Mouse (Mus musculus) olfactory bulb, adult 2 months (tissue): ENCODE measurements around the gene Ncbp2.

Experiments used
- CTCF ChIP-seq: fragments of 200-500 bp; IDR thresholded peaks from 2 replicates; pipeline ENCODE4 v1.5.1; 2012; ENCODE audit warnings: low read depth, mild to moderate bottlenecking, low read length, moderate library complexity; ENCODE audit not compliant: insufficient read depth
- POLR2A ChIP-seq: fragments of 200-500 bp; IDR thresholded peaks from 2 replicates; pipeline ENCODE4 v1.6.1; 2012; ENCODE audit warnings: mild to moderate bottlenecking, low read depth, low read length, moderate library complexity; ENCODE audit not compliant: insufficient read depth

DNA sequence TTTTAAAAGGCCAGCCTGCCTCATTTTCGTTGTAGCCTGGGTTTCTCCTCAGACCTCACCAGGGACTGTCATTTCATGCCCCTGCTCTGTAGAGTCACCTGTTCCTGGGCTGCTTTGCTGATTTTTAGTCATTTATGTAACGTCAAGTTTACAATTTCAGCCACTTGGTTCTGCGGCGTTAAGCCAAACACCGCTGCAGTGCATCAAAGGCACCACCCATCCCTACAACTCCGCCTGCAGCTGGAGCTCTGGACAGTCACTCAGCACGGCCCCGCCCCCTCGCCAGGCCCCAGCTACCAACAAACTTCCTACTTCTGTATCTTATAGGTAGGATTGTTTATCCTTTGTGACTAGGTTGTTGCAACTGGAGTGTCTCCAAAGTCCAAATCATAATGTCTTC lies 41.4 kb upstream of the Ncbp2 start:
- TF ChIP-seq CTCF, result no peak
- TF ChIP-seq POLR2A, result no peak
